Mouse (Mus musculus) heart, adult 2 months (tissue): ENCODE results near the gene Zmiz1. TPM values are rescaled to one million over a fixed set of nuclear protein-coding genes. Genes with fewer than 3 reads are reported as not detected.

Source experiments
- DNase-seq, 2 experiments: peaks; one replicate each; pipeline ENCODE4 v3.0.0; 2021
- H3K27ac ChIP-seq: fragments of 200-600 bp; 2 replicates; pipeline ENCODE4 v1.8.1; 2022
- H3K27me3 ChIP-seq: fragments of 200-500 bp; 2 replicates; pipeline ENCODE4 v1.6.1; 2012; ENCODE audit warnings: mild to moderate bottlenecking, low read length, inconsistent platforms, mixed read lengths; ENCODE audit not compliant: control insufficient read depth, insufficient read depth
- H3K36me3 ChIP-seq: fragments of 200-500 bp; 2 replicates; pipeline ENCODE4 v1.6.1; 2012; ENCODE audit warnings: low read length, inconsistent platforms; ENCODE audit not compliant: control insufficient read depth, insufficient read depth
- H3K4me1 ChIP-seq: fragments of 200-500 bp; 2 replicates; pipeline ENCODE4 v1.6.1; 2011; ENCODE audit warnings: low read length; ENCODE audit not compliant: control insufficient read depth, insufficient read depth
- H3K4me3 ChIP-seq: fragments of 200-600 bp; 2 replicates; pipeline ENCODE4 v1.8.1; 2022
- H3K79me2 ChIP-seq: fragments of 200-500 bp; replicated peaks from 2 replicates; pipeline ENCODE4 v1.6.1; 2012; ENCODE audit warnings: mild to moderate bottlenecking, inconsistent platforms, low read length, moderate library complexity, mixed read lengths; ENCODE audit not compliant: control insufficient read depth, insufficient read depth
- H3K9ac ChIP-seq: fragments of 200-500 bp; 2 replicates; pipeline ENCODE4 v1.6.1; 2012; ENCODE audit warnings: low read depth, mild to moderate bottlenecking, control low read depth, inconsistent platforms, low read length, mixed read lengths
- CTCF ChIP-seq: fragments of 200-600 bp; IDR thresholded peaks from 2 replicates; pipeline ENCODE4 v1.8.1; 2022; ENCODE audit warnings: antibody characterized with exemption, mild to moderate bottlenecking, moderate library complexity
- EP300 ChIP-seq: fragments of 200-500 bp; IDR thresholded peaks from 2 replicates; pipeline ENCODE4 v1.6.1; 2011; ENCODE audit warnings: low read depth, low read length, control low read depth; ENCODE audit not compliant: insufficient read depth
- POLR2A ChIP-seq: fragments of 200-500 bp; IDR thresholded peaks from 2 replicates; pipeline ENCODE4 v1.6.1; 2011; ENCODE audit warnings: mild to moderate bottlenecking, low read depth, low read length, control low read depth; ENCODE audit not compliant: insufficient read depth
- whole genome bisulfite sequencing: fragments of 180-500 bp; shearing (Covaris S2); methylation state at CpG from one replicate; pipeline ENCODE4 v1.1.7; 2018; 5-methylcytosine and 5-hydroxymethylcytosine counted together
- intact Hi-C: fragments of 180-260 bp; cut with DNase I; formaldehyde crosslinking; loops from one replicate; pipeline ENCODE4 v1.15.1; 2025
- polyA plus RNA-seq: library from polyadenylated mRNA; depleted of rRNA; stranded (reverse); fragments of >200 nt; gene quantifications from 2 replicates; pipeline ENCODE4 v1.2.3, GENCODE M21; 2012
- total RNA-seq, 2 experiments: library from RNA; stranded (reverse); gene quantifications; 2 replicates each; pipeline ENCODE4 v1.2.3; 2021

Gene Zmiz1
- total and polyA plus RNA-seq, 3 experiments, result 27.1 to 42.0 (median 40.7) TPM

GRCm38 (mm10) chr14:25606372-25607140, 147.6 kb downstream of the Zmiz1 start:
- H3K36me3 ChIP-seq, result peaks cover 4% of the 10 kb centered on the region
- peak overlapping the region; percentile 76 for H3K27ac ChIP-seq
- peaks cover 4% of the 10 kb centered on the region for H3K79me2 ChIP-seq
- DNase-seq, result peak; percentile 84 to 88
- no peaks in the 10 kb centered on the region for H3K27me3 ChIP-seq
- H3K4me1 ChIP-seq, result peaks cover 33% of the 10 kb centered on the region
- H3K9ac ChIP-seq, result peak overlapping the region; percentile 89
- TF ChIP-seq POLR2A (peak; percentile 43; the same call in 1 of the 2 replicates), EP300 (0 out of 2 replicates have a peak, but pooled peaks have one; percentile 22), CTCF (no peak)
- intact Hi-C loops, result loop anchor here (1.0 to 2.0 kb wide), 2 partner anchors 19 to 40 kb away; no protein-coding TSS in a partner anchor
- WGBS, result 9% methylated on average over 31 of the region's 31 CpGs
- H3K4me3 ChIP-seq, result peak overlapping the region; percentile 63

DNA sequence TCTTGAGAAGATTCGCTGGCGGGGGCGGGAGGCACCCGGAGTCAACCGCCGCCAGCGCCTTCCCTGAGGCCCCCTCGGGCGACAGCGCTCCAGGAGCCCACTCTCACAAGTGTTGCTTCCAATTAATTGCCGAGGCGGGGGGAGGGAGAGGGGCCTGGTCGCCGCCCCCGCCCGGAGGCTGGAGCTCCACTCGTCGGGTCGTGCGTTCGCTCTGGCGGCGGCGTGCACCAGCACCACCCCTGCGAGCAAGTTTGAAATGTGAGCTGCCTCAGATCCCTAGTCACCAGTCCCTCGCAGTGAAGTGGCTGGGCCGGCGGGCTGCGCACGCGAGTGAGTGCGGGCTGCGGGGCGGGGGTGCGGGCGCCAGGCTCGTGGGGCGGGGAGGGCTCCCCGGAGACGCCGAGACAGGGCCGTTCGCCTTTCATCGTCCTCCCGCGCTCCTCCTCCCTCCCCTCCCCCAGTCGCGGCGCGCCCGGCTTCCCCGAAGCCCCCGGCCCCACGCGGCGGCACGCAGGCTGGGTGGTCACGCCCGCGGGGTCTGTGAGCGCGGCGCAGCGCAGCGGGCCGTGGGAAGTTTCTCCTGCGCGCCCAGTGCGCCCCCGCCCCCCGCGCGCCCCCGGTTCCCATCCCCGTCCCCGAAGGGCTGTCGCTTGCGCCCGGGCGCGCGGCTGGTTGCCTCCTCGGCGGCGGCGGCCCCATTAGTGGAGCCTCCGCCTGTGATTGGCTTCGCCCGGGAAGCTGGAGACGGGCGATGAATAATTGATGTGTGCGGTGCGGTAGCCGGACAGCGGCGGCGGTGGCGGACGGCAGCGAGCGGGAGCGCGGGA, 148.4 kb downstream of the Zmiz1 start:
- peak overlapping the region; percentile 76 for H3K27ac ChIP-seq
- TF ChIP-seq POLR2A (no peak), EP300 (no peak), CTCF (no peak)
- intact Hi-C loops, result loop anchor here (2.0 kb wide), 1 partner anchor 39 kb away; no protein-coding TSS in a partner anchor
- no peaks in the 10 kb centered on the region; the same call in none of the 2 replicates for H3K36me3 ChIP-seq
- peaks cover 4% of the 10 kb centered on the region for H3K79me2 ChIP-seq
- H3K9ac ChIP-seq, result peak overlapping the region; percentile 89
- peak; percentile 62 to 70 for DNase-seq
- peak overlapping the region; percentile 63 for H3K4me3 ChIP-seq
- under 1% methylated on average over 96 of the region's 103 CpGs for WGBS
- peaks cover 28% of the 10 kb centered on the region for H3K4me1 ChIP-seq
- H3K27me3 ChIP-seq, result no peaks in the 10 kb centered on the region

DNA sequence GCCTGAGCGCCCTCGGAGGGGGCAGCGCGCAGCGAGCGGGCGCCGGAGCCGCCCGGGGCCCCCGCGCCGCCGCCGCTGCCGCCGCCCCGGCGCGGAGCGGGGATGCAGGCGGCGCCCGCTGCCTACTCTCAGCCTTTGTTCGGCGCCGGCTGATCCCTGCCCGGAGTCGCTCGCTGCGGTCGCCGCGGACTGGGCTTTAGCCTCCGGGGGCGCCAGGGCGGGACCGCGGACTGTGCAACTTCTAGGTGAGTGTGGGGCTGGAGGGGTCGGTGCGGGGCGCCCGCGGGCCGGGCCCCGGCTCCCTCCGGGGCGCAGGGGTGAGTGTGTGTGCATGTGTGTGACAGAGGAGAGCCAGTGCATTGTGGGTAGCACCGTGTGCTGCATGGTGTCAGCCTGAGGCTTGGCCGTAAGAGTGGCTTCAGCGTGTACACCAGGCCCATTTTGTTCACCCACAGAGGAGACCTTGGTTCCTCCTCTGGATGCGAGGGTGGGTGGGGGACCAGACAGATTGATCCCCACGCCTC, 149.0 kb downstream of the Zmiz1 start:
- peaks cover 25% of the 10 kb centered on the region for H3K4me1 ChIP-seq
- 1% methylated on average over 53 of the region's 53 CpGs for WGBS
- H3K27ac ChIP-seq, result peak overlapping the region; percentile 76
- H3K36me3 ChIP-seq, result no peaks in the 10 kb centered on the region; the same call in 1 of the 2 replicates
- H3K4me3 ChIP-seq, result peak overlapping the region; percentile 63
- 0 out of 2 replicates have a peak, but pooled peaks have one; percentile 25 for TF ChIP-seq POLR2A
- TF ChIP-seq CTCF, result peak; percentile 38
- no peak for TF ChIP-seq EP300
- peaks cover 4% of the 10 kb centered on the region for H3K79me2 ChIP-seq
- H3K9ac ChIP-seq, result peak overlapping the region; percentile 89
- intact Hi-C loops, result loop anchor here (2.0 kb wide), 1 partner anchor 39 kb away; no protein-coding TSS in a partner anchor
- peak; percentile 75 to 76 for DNase-seq
- H3K27me3 ChIP-seq, result no peaks in the 10 kb centered on the region

- whole genome bisulfite sequencing, result 27% methylated on average over 4 of the region's 4 CpGs
- H3K27ac ChIP-seq, result peak overlapping the region; percentile 76
- peak overlapping the region; percentile 63 for H3K4me3 ChIP-seq
- H3K27me3 ChIP-seq, result no peaks in the 10 kb centered on the region
- DNase-seq, result no peak
- intact Hi-C loops, result no loop called here
- peak overlapping the region; percentile 89; the same call in 1 of the 2 replicates for H3K9ac ChIP-seq
- H3K79me2 ChIP-seq, result peaks cover 6% of the 10 kb centered on the region
- no peaks in the 10 kb centered on the region; the same call in 1 of the 2 replicates for H3K36me3 ChIP-seq
- peaks cover 22% of the 10 kb centered on the region for H3K4me1 ChIP-seq
- TF ChIP-seq CTCF (no peak), EP300 (no peak), POLR2A (no peak)
Observed at GRCm38 (mm10) chr14:25608618-25609017, 149.6 kb downstream of the Zmiz1 start.

DNA sequence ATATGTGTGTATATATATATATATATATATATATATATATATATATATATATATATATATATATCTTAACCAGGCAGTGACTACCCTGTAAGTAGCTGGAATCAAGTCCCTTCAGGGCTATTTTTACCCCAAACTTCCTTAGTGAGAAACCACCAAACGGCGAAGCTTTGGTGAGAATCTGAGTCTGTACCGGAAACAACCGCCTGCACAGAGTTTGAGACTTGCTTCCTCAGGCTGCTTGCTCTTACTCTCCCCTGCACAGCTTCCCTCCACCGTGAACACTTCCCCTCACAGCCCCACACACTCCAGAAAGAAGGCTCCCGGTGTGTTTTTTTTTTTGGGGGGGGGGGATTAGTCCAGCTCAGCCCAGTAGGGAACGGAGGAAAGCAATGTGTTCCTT, 150.4 kb downstream of the Zmiz1 start:
- Histone ChIP-seq H3K4me1 (peaks cover 26% of the 10 kb centered on the region), H3K79me2 (peaks cover 6% of the 10 kb centered on the region), H3K4me3 (no peak overlapping the region), H3K36me3 (no peaks in the 10 kb centered on the region; the same call in 1 of the 2 replicates), H3K27ac (peak overlapping the region; percentile 24; the same call in 1 of the 2 replicates), H3K27me3 (no peaks in the 10 kb centered on the region), H3K9ac (no peak overlapping the region)
- TF ChIP-seq POLR2A (no peak), EP300 (no peak), CTCF (no peak)
- no peak for DNase-seq
- 43% methylated on average over 7 of the region's 7 CpGs for WGBS
- intact Hi-C loops, result no loop called here
